Mouse (Mus musculus): ENCODE data around the gene Usp40.
"Not testable (repeated sequence)": the region's sequence is repeated elsewhere in the genome, so short reads cannot be mapped to it uniquely, and the experiment has no call there.

Gene Usp40

DNA sequence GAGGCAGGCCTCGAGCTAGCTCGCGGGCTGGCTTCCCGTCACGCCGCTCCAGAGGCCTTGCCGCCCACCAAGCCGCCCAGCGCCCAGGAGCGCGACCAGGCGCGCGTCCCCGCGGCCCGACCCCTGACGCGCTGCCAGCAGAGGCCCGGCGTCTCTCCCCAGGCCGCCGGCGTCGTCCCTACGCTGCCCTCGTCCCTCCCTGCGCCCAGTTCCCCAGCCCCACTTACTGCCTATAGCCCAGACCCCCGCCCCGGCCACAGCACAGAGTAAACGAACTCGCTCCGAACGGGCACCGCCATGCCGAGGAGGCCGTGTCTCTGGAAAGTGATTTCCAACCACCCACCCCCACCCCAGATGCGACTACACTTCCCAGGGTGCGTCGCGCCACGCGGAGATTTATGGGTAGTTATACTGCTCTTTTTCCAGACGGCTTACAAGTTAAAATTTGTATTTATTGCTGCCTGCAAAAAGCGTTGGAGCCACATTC is at the start of gene Usp40:
TSS of gene Usp40 (minus strand) at position 341 of the 487 bp plus-strand sequence.
- peak; percentile 71 for DNase-seq (ENCODE audit: low spot score)

DNA sequence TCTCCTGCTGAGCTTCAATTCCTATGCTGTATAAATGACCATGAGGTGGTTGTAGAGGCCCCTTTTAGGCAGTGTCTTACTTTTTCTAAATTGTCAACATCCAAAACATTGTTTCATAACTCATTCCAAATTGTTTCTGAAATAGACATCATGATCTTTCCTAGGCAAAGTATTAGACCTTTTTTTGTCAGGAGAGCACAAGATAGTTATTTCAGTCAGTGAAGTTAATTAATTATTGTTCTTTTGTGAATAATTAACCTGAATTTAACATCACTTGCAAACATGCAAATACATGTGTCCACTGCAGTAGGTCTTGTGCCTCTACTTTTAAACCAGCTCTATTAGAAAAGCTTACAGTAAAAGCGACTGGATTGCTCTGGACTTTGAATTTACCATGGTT is 46.7 kb upstream of the Usp40 start, which contains the start of gene Ugt1a10:
TSS of gene Ugt1a10 (plus strand) at position 301 of the 400 bp plus-strand sequence.
- DNase-seq (ENCODE audit: low spot score): no peak

DNA sequence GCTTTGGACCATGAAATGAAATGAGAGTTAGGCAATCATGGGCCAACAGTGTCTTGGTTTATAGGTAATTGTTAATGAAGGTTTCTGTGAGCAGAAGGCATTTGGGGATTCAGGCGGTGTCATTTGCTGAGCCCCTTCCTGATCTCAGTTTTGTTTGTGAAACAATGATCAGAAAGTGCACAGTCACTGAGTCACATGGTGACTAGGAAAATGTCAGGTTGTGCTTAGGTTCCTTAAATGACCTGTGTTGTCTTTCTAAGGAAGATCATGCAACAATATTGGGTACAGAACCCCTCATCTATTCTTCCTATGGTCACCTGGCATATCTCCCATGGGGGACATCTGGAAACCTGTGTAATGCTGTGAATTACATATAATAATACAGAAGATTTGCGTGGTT is 39.1 kb upstream of the Usp40 start:
- DNase-seq (ENCODE audit: low spot score): not testable (repeated sequence)

DNA sequence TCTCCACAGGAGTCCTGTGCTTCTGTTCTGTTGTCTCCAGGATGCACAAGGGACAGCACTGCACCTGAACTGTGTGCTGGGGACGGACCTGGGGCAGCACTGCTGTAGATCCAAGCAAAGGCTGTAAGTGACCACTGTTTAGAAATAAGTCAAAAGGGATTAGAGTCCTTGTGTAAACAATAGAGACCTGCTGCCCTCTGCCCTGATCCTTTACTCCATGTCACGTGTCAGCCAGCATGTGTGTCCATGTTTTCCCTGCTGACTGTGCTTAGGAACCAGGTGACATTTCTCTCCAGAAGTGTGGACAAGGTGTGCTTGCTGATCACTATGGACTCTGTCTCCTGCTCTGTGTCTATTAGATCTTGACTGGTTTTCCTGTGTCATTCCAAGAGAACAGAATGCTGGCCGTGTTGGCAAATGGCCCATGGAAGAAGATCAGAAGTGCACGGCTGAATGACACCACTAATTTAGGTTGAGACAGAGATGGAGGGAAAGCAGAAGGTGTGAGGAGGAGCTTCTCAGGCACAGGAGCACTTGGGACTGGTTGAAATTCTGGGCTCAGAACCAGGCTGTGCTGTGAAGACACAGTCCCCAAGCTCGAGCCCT is 36.6 kb upstream of the Usp40 start:
- not testable (repeated sequence) for DNase-seq (ENCODE audit: low spot score)

DNA sequence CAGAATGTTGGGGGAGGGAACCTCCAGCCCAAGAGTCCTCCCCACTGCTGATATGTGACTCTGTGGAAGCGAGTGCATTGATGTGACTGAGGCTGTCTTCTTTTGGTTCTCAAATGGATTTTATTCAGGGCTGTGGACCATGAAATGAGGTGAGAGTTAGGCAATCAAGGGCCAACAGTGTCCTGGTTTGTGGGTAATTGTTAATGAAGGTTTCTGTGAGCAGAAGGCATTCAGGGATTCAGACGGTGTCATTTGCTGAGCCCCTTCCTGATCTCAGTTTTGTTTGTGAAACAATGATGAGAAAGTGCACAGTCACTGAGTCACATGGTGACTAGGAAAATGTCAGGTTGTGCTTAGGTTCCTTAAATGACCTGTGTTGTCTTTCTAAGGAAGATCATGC is 34.7 kb upstream of the Usp40 start:
- not testable (repeated sequence) for DNase-seq (ENCODE audit: low spot score)

DNA sequence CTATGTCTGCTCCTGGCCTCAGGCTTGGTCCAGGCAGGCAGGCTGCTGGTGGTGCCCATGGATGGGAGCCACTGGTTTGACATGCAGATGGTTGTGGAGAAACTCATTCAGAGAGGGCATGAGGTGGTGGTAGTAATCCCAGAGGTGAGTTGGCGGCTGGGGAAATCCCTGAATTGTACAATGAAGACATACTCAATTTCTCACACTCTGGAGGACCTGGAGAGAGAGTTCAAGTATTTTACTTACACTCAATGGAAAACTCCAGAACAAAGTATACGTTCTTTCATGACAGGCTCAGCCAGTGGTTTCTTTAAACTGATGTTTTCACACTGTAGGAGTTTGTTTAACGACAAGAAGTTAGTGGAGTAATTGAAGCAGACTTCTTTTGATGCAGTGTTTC is 16.9 kb upstream of the Usp40 start:
- not testable (repeated sequence) for DNase-seq (ENCODE audit: low spot score)

DNA sequence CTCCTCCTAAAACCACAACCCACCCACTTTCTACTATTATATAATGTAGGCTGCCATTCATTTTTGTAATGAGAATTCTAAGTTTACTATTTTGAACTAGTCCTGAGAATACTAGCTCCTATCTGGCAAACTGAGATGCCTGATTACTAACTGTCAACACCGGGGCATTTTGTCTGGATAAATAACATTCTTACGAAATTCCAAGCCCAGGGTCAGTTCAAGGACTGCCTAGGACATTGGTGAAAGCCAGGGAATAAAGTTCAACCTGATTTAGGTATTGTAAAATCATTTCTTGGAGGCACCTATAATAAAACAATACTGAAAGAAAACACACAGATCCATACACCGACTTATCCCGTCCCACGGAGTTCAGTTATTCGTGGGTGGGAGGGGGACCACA is 7.0 kb upstream of the Usp40 start:
- DNase-seq (ENCODE audit: low spot score): no peak

DNA sequence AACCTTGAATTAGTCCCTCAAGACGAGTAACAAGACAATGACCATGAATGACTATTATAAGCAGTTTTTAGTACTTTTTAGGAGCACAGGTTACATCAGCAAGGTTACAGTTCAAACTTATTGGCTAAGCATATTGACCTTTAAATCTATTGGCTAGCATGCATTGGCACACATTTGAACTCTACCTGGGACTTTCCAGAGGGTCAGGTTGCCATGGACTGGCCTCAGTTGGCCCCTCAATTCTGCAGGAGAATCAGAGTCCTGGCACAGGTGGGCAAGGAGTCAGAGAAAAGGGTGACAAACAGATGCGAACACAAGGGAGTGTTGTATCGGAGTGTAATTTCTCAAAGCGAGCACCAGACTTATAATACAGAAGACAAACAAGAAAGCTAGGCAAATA is 6.3 kb upstream of the Usp40 start:
- no peak for DNase-seq (ENCODE audit: low spot score)

DNA sequence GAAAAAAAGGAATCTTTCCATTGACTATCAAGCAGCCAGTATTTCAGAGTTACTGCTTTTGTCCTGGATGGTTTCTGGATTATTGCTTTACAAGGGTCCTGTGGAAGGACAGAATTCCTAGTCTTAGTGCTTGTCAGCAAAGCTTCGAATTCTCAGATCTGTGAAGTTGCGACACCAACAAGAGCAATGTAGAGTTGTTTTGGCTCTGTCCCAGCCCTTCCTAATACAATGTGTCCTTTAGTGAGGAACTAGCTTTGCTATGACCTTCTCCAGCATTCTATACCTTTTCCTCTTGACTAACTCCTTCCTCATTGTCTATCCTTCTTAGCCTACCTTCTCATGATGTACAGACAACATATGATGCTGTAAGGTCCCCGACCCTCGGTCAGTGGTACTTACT is 5.8 kb upstream of the Usp40 start:
- no peak for DNase-seq (ENCODE audit: low spot score)

DNA sequence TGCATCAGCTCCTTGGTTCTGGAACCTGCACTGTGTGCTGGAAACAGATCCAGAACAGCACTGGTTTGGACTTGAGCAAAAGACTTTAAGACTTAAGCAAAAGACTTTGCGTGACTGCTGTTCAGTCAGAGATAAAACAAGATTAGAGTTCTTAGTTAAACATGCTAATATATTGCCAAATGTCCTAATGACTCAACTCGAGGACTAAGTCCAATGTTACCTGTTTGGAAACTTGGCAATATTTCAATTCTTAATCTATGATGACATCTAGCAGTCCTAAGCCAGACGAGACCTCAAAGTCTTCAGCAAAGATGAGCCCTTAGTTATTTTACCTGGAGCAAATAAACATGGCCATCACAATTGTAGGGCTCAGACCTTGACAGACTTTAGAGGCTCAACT is 5.4 kb upstream of the Usp40 start:
- no peak for DNase-seq (ENCODE audit: low spot score)

DNA sequence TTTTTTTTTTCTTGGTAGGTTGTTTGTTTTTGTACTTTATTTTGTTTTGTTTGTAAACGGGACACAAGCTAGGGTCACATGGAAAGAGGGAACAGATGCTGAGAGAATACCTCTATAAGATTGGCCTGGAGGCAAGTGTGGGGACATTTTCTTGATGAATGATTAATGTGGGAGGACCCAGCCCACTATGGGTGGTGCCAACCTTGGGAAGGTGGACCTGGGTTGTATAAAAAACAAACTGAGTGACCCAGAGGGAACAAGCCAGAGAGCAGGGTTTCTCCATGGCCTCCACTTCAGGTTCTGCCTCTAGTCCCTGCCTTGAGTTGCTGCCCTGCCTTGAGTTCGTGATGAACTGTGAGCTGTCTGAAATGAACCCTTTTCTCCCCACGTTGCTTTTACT is 1.2 kb upstream of the Usp40 start:
- no peak for DNase-seq (ENCODE audit: low spot score)

DNA sequence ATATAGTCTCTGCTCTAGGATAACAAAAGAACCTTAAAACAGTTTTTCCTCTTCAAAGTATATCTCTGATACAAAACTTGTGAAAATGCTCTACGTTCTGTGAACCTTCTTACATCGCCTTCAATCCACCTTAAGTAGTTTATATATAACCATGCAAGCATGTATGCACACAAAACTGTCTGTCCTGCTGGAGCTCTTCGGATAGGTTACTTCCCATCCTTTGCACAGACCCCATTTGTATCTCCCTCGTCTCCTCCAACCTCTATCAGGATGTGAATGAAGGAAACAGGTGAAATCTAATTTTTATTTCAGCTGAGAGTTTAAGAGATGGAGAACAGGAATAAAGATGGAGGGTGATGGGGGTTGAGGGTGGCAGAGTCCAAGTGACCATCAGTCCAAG is 384 bp upstream of the Usp40 start:
- no peak for DNase-seq (ENCODE audit: low spot score)

DNA sequence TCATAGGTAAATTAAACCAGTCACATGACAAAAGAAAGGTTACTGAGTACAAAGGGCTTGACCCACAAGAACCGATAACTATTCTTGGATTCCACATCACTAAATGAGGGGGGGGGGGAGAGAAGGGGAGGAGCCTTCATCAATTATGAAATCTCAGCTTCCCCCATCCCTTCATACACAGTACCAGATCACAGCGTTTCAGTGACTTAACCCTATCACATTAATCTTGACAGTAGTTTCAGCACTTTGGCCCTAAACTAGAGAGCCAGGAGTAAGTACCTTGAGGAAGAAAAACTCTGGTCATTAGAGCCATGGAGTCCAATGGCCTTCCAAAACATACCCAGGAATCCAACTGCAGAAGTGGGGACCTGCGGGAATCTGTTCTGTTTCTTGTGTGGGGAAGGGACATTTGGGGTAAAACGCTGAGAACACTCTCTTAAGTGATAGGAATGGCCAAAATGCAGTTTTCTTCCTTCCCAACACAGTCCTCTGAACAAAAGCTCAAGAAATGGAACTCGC is 600 bp downstream of the Usp40 start:
- no peak for DNase-seq (ENCODE audit: low spot score)

DNA sequence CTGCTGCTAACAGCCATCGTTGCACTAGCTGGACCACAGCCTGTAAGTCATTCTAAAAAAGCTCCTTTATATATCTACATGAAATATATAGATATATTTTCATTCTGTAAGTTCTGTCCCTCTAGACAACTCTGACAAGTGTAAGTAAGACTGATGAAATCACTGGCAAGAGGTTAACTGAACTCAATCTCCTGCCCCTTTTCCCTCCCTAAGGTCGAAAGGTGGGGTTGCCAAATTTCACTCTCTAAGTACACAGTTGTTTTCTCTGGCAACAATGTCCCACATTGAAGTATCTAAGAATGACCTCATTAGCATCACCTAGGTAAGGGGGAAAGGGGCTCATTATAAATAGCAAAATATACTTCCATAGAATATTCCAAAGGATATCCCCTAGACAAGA is 15.6 kb downstream of the Usp40 start:
- DNase-seq (ENCODE audit: low spot score): no peak

DNA sequence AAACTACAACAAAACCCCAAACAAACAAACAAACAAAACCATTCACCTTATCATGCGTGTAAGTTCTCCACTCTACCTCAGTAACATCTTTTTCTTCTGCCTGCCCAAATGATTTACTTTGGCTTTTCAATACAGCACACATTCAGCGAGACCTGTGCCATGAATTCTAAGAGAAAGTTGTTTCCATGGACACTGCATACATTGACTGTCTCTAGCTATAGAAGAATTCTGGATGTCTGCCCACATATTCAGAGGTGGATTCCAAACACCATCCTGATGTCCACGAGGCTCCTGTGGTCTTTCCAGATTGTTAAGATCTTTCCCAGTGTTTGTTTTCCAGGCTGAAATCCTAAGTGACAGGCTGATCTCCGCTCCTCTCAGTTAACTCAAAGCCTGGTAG is 26.1 kb downstream of the Usp40 start:
- DNase-seq (ENCODE audit: low spot score): no peak

DNA sequence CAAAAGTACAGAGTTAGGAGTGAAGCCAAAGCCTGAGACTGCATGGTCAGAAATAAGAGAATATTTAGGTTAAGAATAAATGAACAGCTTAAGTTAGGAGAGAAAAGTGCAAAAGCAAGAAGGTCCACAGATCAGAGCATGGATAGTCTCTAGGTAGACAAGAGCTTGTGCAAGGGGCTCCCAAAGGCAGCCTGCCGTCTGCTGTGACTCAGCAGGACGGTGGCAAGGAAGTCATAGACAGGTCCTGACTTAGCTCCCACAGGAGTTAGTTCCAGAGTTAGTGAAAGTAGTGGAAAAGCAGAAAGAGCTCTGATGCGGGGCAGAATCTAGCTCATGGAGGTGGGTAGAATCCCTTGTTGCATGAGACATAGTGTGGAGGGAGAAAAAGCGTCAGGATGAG is 38.0 kb downstream of the Usp40 start:
- DNase-seq (ENCODE audit: low spot score): no peak

DNA sequence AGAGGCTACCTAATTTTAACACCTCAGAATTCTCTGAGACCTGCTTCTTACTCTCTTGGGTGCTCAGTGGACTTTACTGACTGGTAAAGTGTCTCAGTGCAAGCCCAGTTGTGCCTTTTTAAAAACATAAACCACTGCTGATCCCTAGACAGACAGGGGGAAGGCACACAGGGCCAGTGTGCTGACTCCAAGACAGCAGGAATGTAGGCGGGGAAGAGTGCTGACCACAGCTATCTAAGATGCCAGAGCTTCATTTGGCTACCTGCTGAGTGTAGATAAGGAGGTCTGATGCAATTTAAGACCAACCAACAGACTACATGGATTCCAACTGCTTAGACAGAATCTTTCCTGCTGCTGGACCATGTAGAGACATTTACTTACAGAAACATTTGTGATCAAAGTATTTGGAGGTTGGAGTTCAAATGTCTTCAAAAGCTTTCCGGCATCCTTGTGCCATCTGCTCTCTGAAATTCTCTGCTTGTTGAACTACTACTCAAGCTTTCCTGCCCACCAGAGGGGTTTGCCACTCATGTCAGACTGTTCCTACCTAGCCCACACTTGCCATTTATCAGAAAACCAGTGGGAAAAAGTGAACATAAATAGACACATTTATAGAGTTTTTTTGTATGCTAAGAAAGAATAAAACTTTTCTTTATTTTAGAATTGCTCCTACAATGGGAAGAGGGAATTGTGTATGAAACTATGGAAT is 46.7 kb downstream of the Usp40 start:
- no peak for DNase-seq (ENCODE audit: low spot score)

DNA sequence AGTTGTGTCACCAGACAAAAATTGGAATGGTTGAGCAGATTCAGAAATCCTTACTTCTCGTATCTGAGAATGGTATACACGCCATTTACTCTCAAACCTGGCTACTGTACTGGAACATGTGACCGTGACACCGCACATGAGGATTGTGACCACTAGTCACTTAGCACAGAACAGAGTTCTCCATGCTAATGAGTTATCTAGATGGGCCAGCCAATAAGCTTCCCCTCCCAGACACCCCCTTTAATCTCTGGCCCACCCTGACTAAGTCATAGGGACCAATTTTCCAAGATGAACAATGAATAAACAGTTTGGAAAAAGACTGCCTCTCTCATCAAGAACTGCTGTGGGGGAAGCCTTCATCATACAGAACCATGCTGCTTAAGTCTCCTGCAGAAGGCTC is 47.6 kb downstream of the Usp40 start:
- no peak for DNase-seq (ENCODE audit: low spot score)

DNA sequence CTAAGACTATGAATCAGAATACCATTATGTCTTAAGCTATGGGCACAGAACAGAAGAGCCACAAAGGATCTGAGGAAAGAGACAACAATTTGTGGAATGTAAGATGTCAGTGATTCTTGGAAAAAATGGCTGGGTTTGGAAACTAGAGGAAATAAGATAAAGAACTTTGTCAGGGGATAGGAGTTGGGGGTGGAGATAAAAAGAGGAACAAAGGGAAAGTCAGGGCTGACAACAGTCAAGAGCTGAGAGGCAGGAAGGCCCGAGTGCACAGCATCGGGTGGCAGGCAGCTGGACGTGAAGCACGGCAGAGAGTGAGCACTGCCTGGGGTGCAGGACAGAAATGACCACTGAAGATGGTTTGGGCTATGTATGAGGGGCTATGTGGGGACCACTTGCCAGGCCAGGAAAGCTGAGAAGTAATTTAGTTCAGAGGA is 48.3 kb downstream of the Usp40 start:
- DNase-seq (ENCODE audit: low spot score): no peak

DNA sequence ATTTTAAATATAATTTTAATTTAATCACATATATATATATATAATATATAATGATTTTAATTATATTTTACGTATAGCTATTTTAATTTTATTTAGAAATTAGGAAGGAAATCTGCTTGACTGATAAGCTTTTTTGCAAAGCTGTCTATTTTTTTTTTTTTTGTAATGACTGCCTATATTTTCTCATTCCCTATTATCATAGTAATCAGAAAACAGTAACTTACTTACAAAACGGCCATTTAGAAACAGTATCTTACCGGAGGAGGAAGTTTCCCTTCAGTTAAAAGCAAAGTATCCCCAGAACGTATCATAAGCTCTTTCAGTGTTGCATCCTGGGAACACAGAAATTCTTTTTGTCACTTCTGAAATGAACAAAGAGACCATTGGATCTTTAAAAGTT is 48.8 kb downstream of the Usp40 start:
- DNase-seq (ENCODE audit: low spot score): no peak

DNA sequence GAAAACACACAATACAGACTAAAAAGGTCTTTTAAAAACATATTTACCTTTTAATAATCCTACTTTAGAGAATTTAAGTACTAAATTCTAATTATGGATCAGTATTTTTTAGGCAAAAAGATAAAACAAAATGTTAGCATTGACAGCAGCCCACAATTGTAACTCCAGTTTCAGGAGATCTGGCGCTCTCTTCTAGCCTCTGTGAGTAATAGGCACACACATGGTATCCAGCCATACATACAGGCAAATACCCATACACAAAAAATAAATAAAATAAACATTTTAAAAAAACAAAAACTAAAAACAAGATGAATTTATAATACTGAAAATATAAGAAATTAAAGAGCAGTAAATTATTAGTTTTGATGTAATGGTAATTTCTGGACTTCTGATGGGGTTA is 49.4 kb downstream of the Usp40 start:
- DNase-seq (ENCODE audit: low spot score): no peak

DNA sequence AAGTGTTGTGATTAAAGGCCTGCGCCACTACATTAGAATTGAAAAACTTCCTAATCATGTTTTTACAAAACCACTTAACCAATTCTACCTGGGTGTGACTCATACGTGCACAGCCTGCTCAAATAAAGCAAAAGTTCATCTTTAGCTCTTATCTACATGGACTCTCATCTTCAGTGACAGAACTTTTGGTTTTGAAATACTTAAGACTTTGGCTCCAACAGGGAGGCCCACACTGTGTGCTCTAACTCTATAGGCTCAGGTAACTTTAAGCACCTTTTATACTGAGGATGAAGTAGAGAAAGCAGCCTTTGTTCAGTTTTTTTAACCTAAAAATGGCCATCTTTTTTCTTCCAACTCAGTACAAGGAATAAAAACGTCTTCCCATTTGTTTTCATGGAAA is 55.3 kb downstream of the Usp40 start:
- DNase-seq (ENCODE audit: low spot score): no peak

DNA sequence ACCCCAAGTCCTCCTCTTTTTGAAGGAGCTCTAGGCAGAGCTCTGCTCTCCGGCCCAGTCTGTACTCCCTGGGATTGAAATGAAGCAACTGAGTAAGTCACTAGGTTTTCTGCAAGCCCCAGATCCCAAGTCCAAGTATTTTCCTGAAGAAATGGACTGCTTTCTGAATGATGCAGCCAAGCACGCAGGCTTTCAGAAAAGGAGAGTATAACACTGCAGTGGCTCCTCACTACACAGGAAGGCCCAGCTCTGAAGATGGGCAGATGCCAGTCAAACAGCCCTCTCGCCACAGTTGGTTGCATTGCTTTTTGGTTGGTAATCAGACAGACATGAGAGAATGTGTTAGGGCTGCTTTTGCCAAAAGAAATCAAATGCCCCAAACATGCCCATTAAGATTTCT is 56.7 kb downstream of the Usp40 start:
- no peak for DNase-seq (ENCODE audit: low spot score)

DNA sequence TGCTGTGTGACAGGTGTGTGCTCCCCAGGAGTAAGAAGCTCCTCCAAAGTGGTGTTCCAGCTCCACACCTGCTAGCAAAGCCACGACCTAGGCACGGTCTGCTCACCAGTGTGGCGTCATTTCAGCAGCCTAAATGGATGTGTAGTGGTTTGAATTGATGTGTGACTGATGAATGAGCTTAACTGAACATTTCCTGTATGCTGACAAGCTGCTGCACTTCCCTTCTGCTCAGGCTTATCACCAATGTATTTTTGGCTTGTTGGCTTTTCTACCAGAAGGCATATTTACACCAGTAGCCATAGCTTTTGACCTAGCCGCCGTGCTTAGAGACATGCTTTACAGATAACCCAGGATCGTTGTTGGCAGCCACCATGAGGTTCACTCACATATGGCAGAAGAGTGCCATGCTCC is 60.7 kb downstream of the Usp40 start:
- DNase-seq (ENCODE audit: low spot score): no peak
